Mouse (Mus musculus): ENCODE results near the gene Olfr372. TPM values are rescaled to one million over a fixed set of nuclear protein-coding genes. Genes with fewer than 3 reads are reported as not detected.
"Not testable (repeated sequence)": the region's sequence is repeated elsewhere in the genome, so short reads cannot be mapped to it uniquely, and the experiment has no call there.

The Olfr372 gene
- polyA plus RNA-seq, 1 experiment from 2014 or later = not detected

GRCm38 (mm10) chr8:72019816-72020215 is 21.2 kb upstream of the Olfr372 start:
- no peak for ATAC-seq (ENCODE audit: low read depth)
- 43% methylated on average over 2 of the region's 2 CpGs for WGBS (ENCODE audit: insufficient replicate concordance)
- no peak for DNase-seq
- Histone ChIP-seq H3K4me3 (replicated peaks) (no peak overlapping the region), H3K27me3 (no peaks in the 10 kb centered on the region), H3K4me1 (replicated peaks) (no peaks in the 10 kb centered on the region), H3K36me3 (no peaks in the 10 kb centered on the region), H3K9ac (no peak overlapping the region), H3K4me2 (no peak overlapping the region), H3K27ac (no peak overlapping the region), H3K9me3 (replicated peaks) (no peaks in the 10 kb centered on the region)

- H3K36me3 ChIP-seq; DNase-seq; H3K9me3 ChIP-seq (replicated peaks); H3K27ac ChIP-seq; H3K4me1 ChIP-seq (replicated peaks); H3K27me3 ChIP-seq; H3K9ac ChIP-seq; H3K4me3 ChIP-seq (replicated peaks); ATAC-seq (ENCODE audit: low read depth); H3K4me2 ChIP-seq: not testable (repeated sequence)
- WGBS (ENCODE audit: insufficient replicate concordance) = 6% methylated on average over 5 of the region's 9 CpGs
Measured at GRCm38 (mm10) chr8:72024886-72025285, 16.1 kb upstream of the Olfr372 start.

GRCm38 (mm10) chr8:72032926-72033325 is 8.1 kb upstream of the Olfr372 start:
- H3K9ac ChIP-seq; DNase-seq; H3K4me1 ChIP-seq (replicated peaks); H3K27me3 ChIP-seq; ATAC-seq (ENCODE audit: low read depth); H3K4me2 ChIP-seq; H3K27ac ChIP-seq; H3K4me3 ChIP-seq (replicated peaks); H3K9me3 ChIP-seq (replicated peaks); H3K36me3 ChIP-seq: not testable (repeated sequence)
- whole genome bisulfite sequencing (ENCODE audit: insufficient replicate concordance) = 19% methylated on average over 4 of the region's 4 CpGs

GRCm38 (mm10) chr8:72042493-72042892 is 1.5 kb downstream of the Olfr372 start:
- Histone ChIP-seq H3K9ac (no peak overlapping the region), H3K4me3 (replicated peaks) (no peak overlapping the region), H3K27ac (no peak overlapping the region), H3K36me3 (no peaks in the 10 kb centered on the region), H3K27me3 (no peaks in the 10 kb centered on the region), H3K4me1 (replicated peaks) (no peaks in the 10 kb centered on the region), H3K4me2 (no peak overlapping the region), H3K9me3 (replicated peaks) (no peaks in the 10 kb centered on the region)
- DNase-seq = no peak
- no peak for ATAC-seq (ENCODE audit: low read depth)
- WGBS (ENCODE audit: insufficient replicate concordance) = 40% methylated on average over 1 of the region's 1 CpGs

DNA sequence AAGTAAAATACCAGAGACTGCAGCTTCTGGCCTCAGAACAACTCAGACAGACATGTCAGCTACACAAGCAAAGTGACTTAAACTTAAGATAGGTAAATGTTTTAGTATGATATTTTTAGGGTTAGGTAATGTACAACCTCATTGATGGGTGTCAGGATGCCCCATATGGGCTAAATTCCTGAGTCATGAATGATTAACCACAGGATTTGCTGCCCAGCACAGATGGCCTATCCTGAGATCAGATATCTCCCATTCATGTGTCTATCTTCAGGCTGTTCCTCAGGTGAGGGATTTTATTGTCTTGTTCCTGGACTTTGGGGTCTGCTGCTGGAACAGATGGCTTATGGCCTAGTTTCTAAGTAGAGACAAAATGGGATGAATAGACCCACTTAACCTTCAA is 13.6 kb downstream of the Olfr372 start:
- not testable (repeated sequence) for H3K4me3 ChIP-seq (replicated peaks); H3K36me3 ChIP-seq; DNase-seq; H3K9me3 ChIP-seq (replicated peaks); H3K4me1 ChIP-seq (replicated peaks); ATAC-seq (ENCODE audit: low read depth); H3K27me3 ChIP-seq; H3K9ac ChIP-seq; H3K4me2 ChIP-seq; H3K27ac ChIP-seq

DNA sequence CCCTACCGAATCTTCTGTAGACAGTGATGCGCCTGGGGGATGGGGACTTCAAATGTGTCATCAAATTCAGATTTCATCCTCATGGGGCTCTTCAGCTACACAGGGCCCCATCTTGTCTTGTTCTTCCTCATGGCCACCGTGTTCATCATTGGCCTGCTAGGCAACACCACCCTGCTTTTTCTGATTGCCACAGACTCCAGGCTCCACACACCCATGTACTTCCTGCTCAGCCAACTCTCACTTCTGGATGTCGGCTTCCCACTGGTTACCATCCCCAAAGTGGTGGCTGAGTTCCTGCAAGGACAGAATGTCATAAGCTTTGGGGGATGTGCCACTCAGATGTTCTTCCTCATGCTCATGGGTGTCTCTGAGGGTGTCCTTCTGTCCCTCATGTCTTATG is 16.6 kb downstream of the Olfr372 start:
- not testable (repeated sequence) for H3K4me3 ChIP-seq (replicated peaks); DNase-seq; H3K36me3 ChIP-seq; ATAC-seq (ENCODE audit: low read depth); H3K27me3 ChIP-seq; H3K9me3 ChIP-seq (replicated peaks); H3K27ac ChIP-seq; H3K4me1 ChIP-seq (replicated peaks); H3K9ac ChIP-seq; H3K4me2 ChIP-seq
- WGBS (ENCODE audit: insufficient replicate concordance) = 59% methylated on average over 3 of the region's 4 CpGs

GRCm38 (mm10) chr8:72066819-72067399 is 25.9 kb downstream of the Olfr372 start:
- not testable (repeated sequence) for H3K9me3 ChIP-seq (replicated peaks); H3K27ac ChIP-seq; H3K27me3 ChIP-seq; H3K4me2 ChIP-seq; H3K4me1 ChIP-seq (replicated peaks); H3K4me3 ChIP-seq (replicated peaks); DNase-seq; H3K36me3 ChIP-seq; ATAC-seq (ENCODE audit: low read depth); H3K9ac ChIP-seq
- 47% methylated on average over 1 of the region's 1 CpGs for WGBS (ENCODE audit: insufficient replicate concordance)

GRCm38 (mm10) chr8:72082877-72083276 is 41.9 kb downstream of the Olfr372 start, which contains the start of gene Olfr373:
Olfr373 (plus strand) TSS chr8:72083177.
- not testable (repeated sequence) for H3K27me3 ChIP-seq; H3K9me3 ChIP-seq (replicated peaks); ATAC-seq (ENCODE audit: low read depth); H3K4me1 ChIP-seq (replicated peaks); H3K4me2 ChIP-seq; DNase-seq; H3K36me3 ChIP-seq; H3K27ac ChIP-seq; H3K4me3 ChIP-seq (replicated peaks); H3K9ac ChIP-seq

DNA sequence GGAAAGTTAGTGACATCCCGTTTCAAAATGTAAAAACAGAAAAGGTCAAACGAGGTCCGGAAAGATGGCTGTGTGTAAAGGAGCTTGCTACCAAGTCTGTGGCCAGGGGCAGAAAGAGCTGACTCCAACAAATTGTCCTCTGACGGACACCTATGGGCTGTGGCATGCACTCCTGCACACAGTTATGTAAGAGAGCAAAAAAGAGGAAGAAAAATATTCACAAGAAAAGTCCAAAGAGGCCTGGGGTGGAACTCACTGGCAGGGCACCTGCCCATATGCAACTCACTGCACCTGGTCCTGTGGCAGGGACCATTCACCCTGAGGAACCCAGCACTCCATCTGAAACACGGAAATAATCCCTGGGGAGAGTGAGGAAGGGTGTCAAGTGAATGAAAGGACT is 43.7 kb downstream of the Olfr372 start:
- Histone ChIP-seq H3K9ac (no peak overlapping the region), H3K27me3 (no peaks in the 10 kb centered on the region), H3K9me3 (replicated peaks) (no peaks in the 10 kb centered on the region), H3K4me2 (no peak overlapping the region), H3K36me3 (no peaks in the 10 kb centered on the region), H3K4me3 (replicated peaks) (no peak overlapping the region), H3K27ac (no peak overlapping the region), H3K4me1 (replicated peaks) (no peaks in the 10 kb centered on the region)
- WGBS (ENCODE audit: insufficient replicate concordance) = 36% methylated on average over 5 of the region's 5 CpGs
- no peak for DNase-seq
- no peak for ATAC-seq (ENCODE audit: low read depth)

DNA sequence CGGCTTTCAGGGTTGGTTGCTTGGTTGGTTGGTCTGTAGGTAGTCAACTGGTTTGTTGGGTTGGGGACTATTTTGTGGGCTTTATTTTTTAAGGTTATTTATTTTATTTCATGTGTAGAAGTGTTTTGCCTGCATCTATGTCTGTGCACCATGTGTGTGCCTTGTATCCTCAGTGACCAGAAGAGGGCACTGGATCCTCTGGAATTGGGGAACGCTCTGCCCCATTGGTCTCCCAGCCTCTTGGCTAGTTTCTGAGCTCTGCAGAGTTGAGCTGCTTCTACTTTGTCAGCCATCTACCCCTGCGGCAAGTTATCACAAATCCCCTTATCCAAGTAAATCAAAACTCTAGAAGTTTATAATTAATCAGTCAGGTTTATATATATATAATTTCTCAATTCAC is 46.6 kb downstream of the Olfr372 start:
- H3K9ac ChIP-seq; H3K9me3 ChIP-seq (replicated peaks); H3K4me2 ChIP-seq; H3K27me3 ChIP-seq; H3K4me1 ChIP-seq (replicated peaks); ATAC-seq (ENCODE audit: low read depth); H3K27ac ChIP-seq; DNase-seq; H3K4me3 ChIP-seq (replicated peaks); H3K36me3 ChIP-seq: not testable (repeated sequence)
- WGBS (ENCODE audit: insufficient replicate concordance) = 76% methylated on average over 3 of the region's 3 CpGs

GRCm38 (mm10) chr8:72096721-72097120 is 55.7 kb downstream of the Olfr372 start:
- H3K27ac ChIP-seq; H3K4me3 ChIP-seq (replicated peaks); H3K4me2 ChIP-seq; H3K4me1 ChIP-seq (replicated peaks); H3K9me3 ChIP-seq (replicated peaks); ATAC-seq (ENCODE audit: low read depth); H3K9ac ChIP-seq; H3K27me3 ChIP-seq; DNase-seq; H3K36me3 ChIP-seq: not testable (repeated sequence)

DNA sequence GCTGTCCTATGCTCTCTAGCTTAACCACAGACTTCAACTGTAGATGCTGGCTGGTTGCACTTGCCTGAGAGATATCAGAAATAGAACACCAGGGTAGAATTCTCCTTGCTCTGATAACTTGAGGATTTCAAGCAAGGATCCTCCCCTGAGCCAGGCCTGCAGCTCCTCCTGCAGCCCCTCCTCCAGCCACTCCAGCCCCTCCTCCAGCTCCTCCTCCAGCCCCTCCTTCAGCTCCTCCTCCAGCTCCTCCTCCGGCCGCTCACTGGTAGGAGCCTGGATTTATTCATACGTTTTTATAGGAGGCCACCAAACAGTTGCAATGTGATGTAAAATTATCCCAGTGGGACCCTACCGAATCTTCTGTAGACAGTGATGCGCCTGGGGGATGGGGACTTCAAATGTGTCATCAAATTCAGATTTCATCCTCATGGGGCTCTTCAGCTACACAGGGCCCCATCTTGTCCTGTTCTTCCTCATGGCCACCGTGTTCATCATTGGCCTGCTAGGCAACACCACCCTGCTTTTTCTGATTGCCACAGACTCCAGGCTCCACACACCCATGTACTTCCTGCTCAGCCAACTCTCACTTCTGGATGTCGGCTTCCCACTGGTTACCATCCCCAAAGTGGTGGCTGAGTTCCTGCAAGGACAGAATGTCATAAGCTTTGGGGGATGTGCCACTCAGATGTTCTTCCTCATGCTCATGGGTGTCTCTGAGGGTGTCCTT is 58.5 kb downstream of the Olfr372 start:
- H3K9ac ChIP-seq; H3K9me3 ChIP-seq (replicated peaks); DNase-seq; H3K4me2 ChIP-seq; H3K27ac ChIP-seq; ATAC-seq (ENCODE audit: low read depth); H3K27me3 ChIP-seq; H3K4me1 ChIP-seq (replicated peaks); H3K36me3 ChIP-seq; H3K4me3 ChIP-seq (replicated peaks): not testable (repeated sequence)
- 39% methylated on average over 6 of the region's 7 CpGs for WGBS (ENCODE audit: insufficient replicate concordance)

All from liver, embryonic 13.5 days (tissue).